ENCODE assay signal across 16 mouse cellular contexts in genomic region chr6:30716796-30717195, GRCm38 (mm10). TPM values are rescaled to one million over a fixed set of nuclear protein-coding genes. Genes with fewer than 3 reads are reported as not detected.
DNase-seq lines count a peak whose midpoint lies in the region; ATAC-seq and TF ChIP-seq lines count a peak whose summit lies in the region.
"Had no signal": no experiment of that assay in that cellular context is flagged by ENCODE, and none has a peak within 500 bp of the region (broad histone marks: within the 10 kb centered on the region; RNA-seq: fewer than 3 reads in every experiment).

No protein-coding gene starts in this region.

- no peak for ATAC-seq in heart, embryonic 13.5 days (ENCODE audit: extremely low read depth, insufficient number of reproducible peaks, low FRiP score, low TSS enrichment)
- peak; percentile 73; the same call in 1 of the 2 replicates for ATAC-seq in forebrain, postnatal 0 days
- ATAC-seq: activated CD4-positive, CD25-positive, alpha-beta regulatory T cell, adult 4 months; Patski had no signal

- DNase-seq in heart, postnatal 10 days = no peak
- peak; percentile 33 to 44 for DNase-seq in lung, adult 18-20 months
- DNase-seq in lung, adult 2 months = no peak
- DNase-seq in forebrain, postnatal 0 days = no peak
- DNase-seq in lung, postnatal 10 days = peak; percentile 35
- DNase-seq in cerebellum, postnatal 36 days = no peak
- DNase-seq in spleen, postnatal 10 days (ENCODE audit: low spot score in 2 of 2) = no peak
- DNase-seq: adrenal gland, postnatal 14 days; cerebellum, adult 9-10 months; kidney, adult 9 months; thymus, postnatal 4 days had no signal

- H3K27me3 ChIP-seq in heart, embryonic 13.5 days (replicated peaks) = no peaks in the 10 kb centered on the region
- no peaks in the 10 kb centered on the region for H3K27me3 ChIP-seq in forebrain, postnatal 0 days (ENCODE audit: insufficient read depth, low read length)
- H3K27me3 ChIP-seq: limb, embryonic 15.5 days; stomach, embryonic 15.5 days had no signal

- no peak overlapping the region for H3K4me2 ChIP-seq in heart, embryonic 13.5 days
- H3K4me2 ChIP-seq in forebrain, postnatal 0 days (ENCODE audit: low read depth) = no peak overlapping the region
- H3K4me2 ChIP-seq: limb, embryonic 15.5 days; stomach, embryonic 15.5 days had no signal

- H3K4me3 ChIP-seq in heart, embryonic 13.5 days = no peak overlapping the region
- H3K4me3 ChIP-seq in lung, adult 2 months (replicated peaks; ENCODE audit: extremely low read depth, low read depth, low read length) = no peak overlapping the region
- H3K4me3 ChIP-seq in forebrain, postnatal 0 days (ENCODE audit: low read depth, low read length) = no peak overlapping the region
- H3K4me3 ChIP-seq: limb, embryonic 15.5 days; stomach, embryonic 15.5 days had no signal

- H3K9me3 ChIP-seq in heart, embryonic 13.5 days = no peaks in the 10 kb centered on the region; the same call in 1 of the 2 replicates
- no peaks in the 10 kb centered on the region for H3K9me3 ChIP-seq in forebrain, postnatal 0 days (ENCODE audit: low read length)
- H3K9me3 ChIP-seq: limb, embryonic 15.5 days; stomach, embryonic 15.5 days had no signal

- TF ChIP-seq CTCF in lung, adult 2 months (IDR thresholded peaks at IDR 0.05; ENCODE audit: insufficient read depth, low read length) = no peak
- TF ChIP-seq CTCF in forebrain, postnatal 0 days (IDR thresholded peaks at IDR 0.05; ENCODE audit: low read depth) = no peak

- TF ChIP-seq POLR2A in lung, adult 2 months (IDR thresholded peaks at IDR 0.05; ENCODE audit: borderline replicate concordance, extremely low read depth, low read depth, low read length) = no peak

- H3K36me3 ChIP-seq in heart, embryonic 13.5 days = no peaks in the 10 kb centered on the region
- no peaks in the 10 kb centered on the region for H3K36me3 ChIP-seq in forebrain, postnatal 0 days (ENCODE audit: insufficient read depth)
- H3K36me3 ChIP-seq: limb, embryonic 15.5 days; stomach, embryonic 15.5 days had no signal

- intact Hi-C loops in heart, postnatal 10 days (cut with DNase I) = no loop called here

- H3K27ac ChIP-seq in heart, embryonic 13.5 days (replicated peaks) = 0 out of 2 replicates have a peak overlapping the region, but pooled peaks have one; percentile 20
- H3K27ac ChIP-seq in forebrain, postnatal 0 days (ENCODE audit: low read depth, low read length) = no peak overlapping the region
- H3K27ac ChIP-seq: stomach, embryonic 15.5 days had no signal

- WGBS in heart, embryonic 13.5 days = 71% methylated on average over 7 of the region's 7 CpGs
- WGBS in lung, adult 2 months = 40% methylated on average over 7 of the region's 7 CpGs
- WGBS in forebrain, postnatal 0 days = 36% methylated on average over 7 of the region's 7 CpGs

- no peak overlapping the region for H3K9ac ChIP-seq in heart, embryonic 13.5 days
- H3K9ac ChIP-seq in forebrain, postnatal 0 days = no peak overlapping the region
- H3K9ac ChIP-seq: limb, embryonic 15.5 days; stomach, embryonic 15.5 days had no signal

- peaks cover 23% of the 10 kb centered on the region for H3K4me1 ChIP-seq in heart, embryonic 13.5 days
- H3K4me1 ChIP-seq in lung, adult 2 months (ENCODE audit: control insufficient read depth, insufficient read depth, low read length) = peaks cover 4% of the 10 kb centered on the region; the same call in 1 of the 2 replicates
- H3K4me1 ChIP-seq in forebrain, postnatal 0 days (ENCODE audit: insufficient read depth) = peaks cover 6% of the 10 kb centered on the region

RNA-seq across cellular contexts. Expression of gene Mest, which starts 6.6 kb away (rescaled TPM):
- 2,537 and 2,584 TPM in 2 replicates for polyA plus RNA-seq in heart, embryonic 13.5 days (2015; fragmentation: Nextera tagmentation; extraction: Ambion mirVana)
- total RNA-seq in heart, postnatal 10 days (2021) = 100 to 1,000 TPM; 192 to 215 TPM
- polyA plus RNA-seq in lung, adult 2 months (2012; rRNA removed) = 108 and 160 TPM in 2 replicates
- 127 and 212 TPM in 2 replicates for total RNA-seq in forebrain, postnatal 0 days (2014; rRNA removed)
- polyA plus RNA-seq in forebrain, postnatal 0 days (2015; fragmentation: Nextera tagmentation; extraction: Ambion mirVana) = 90.4 and 146 TPM in 2 replicates

RNA-seq across cellular contexts. Expression of gene Cep41, which starts 23.2 kb away (rescaled TPM):
- polyA plus RNA-seq in heart, embryonic 13.5 days (2015; fragmentation: Nextera tagmentation; extraction: Ambion mirVana) = 11.0 and 12.2 TPM in 2 replicates
- 1 to 10 TPM; 2.3 to 4.1 TPM for total RNA-seq in heart, postnatal 10 days (2021)
- 3.7 and 4.6 TPM in 2 replicates for polyA plus RNA-seq in lung, adult 2 months (2012; rRNA removed)
- 10.2 and 14.1 TPM in 2 replicates for total RNA-seq in forebrain, postnatal 0 days (2014; rRNA removed)
- polyA plus RNA-seq in forebrain, postnatal 0 days (2015; fragmentation: Nextera tagmentation; extraction: Ambion mirVana) = 8.8 and 10.6 TPM in 2 replicates

Comparison
In these comparisons a context has a peak if more than half of its experiments do, and no peak if none do; other contexts are left out.
1. DNase-seq: peak in lung, adult 18-20 months (2 of 2) and lung, postnatal 10 days (single experiment); none in heart, postnatal 10 days (0 of 2), lung, adult 2 months (single experiment), forebrain, postnatal 0 days (single experiment), cerebellum, postnatal 36 days (0 of 2) and spleen, postnatal 10 days (0 of 2).
2. RNA of gene Mest, which starts 6.6 kb away (polyA plus RNA-seq): 2,537 to 2,584 TPM in heart, embryonic 13.5 days; 108 to 160 TPM in lung, adult 2 months and 90.4 to 146 TPM in forebrain, postnatal 0 days; every median in the first group is over 10 times any median in the second.